Mouse (Mus musculus) bone marrow macrophage, adult 2 months (primary cell): ENCODE data around the gene Bloc1s6.

Source experiments
- CTCF ChIP-seq: IDR thresholded peaks from 2 replicates; pipeline ENCODE4 v1.5.1; 2012; ENCODE audit warnings: low read depth, mild to moderate bottlenecking, low read length, moderate library complexity
- POLR2A ChIP-seq: IDR thresholded peaks from 2 replicates; pipeline ENCODE4 v1.6.1; 2012; ENCODE audit warnings: mild to moderate bottlenecking, low read depth, low read length, borderline replicate concordance

DNA sequence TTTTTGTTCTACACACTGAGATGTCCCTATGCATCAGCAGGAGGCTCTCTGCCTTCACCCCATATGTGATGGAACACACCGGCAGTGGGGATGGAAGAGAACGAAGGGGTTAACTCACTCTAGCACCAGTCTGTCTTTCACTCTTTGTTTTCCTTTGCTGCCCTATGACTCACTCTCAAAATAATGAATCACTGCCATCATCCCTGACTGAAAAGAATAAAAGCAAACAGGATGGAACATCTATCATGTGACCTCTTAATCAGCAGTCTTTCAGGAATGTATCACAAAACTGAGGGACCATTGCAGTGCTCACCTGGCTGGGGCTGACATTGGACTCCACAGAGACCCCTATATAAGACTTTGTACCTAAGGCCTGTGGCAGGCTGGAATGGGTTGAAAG lies 6.8 kb upstream of the Bloc1s6 start:
- TF ChIP-seq POLR2A (no peak), CTCF (no peak)
